Mouse (Mus musculus): ENCODE results near the gene Cxcl10. TPM values are rescaled to one million over a fixed set of nuclear protein-coding genes. Genes with fewer than 3 reads are reported as not detected.

The Cxcl10 gene
- total RNA-seq, 2 experiments from 2014 or later: not detected

- intact Hi-C loops (cut with DNase I): no loop called here
- no peak for DNase-seq (ENCODE audit: low spot score in 2 of 2)
Observed at GRCm38 (mm10) chr5:92327367-92327766, 21.3 kb downstream of the Cxcl10 start.

- intact Hi-C loops (cut with DNase I): no loop called here
- no peak for DNase-seq (ENCODE audit: low spot score in 2 of 2)
Observed at GRCm38 (mm10) chr5:92323264-92323663, 25.4 kb downstream of the Cxcl10 start.

- DNase-seq (ENCODE audit: low spot score in 2 of 2): no peak
- intact Hi-C loops (cut with DNase I): no loop called here
Observed at GRCm38 (mm10) chr5:92322612-92323011, 26.1 kb downstream of the Cxcl10 start.

GRCm38 (mm10) chr5:92321631-92322400, 26.9 kb downstream of the Cxcl10 start:
- intact Hi-C loops (cut with DNase I): no loop called here
- no peak for DNase-seq (ENCODE audit: low spot score in 2 of 2)

- intact Hi-C loops (cut with DNase I): loop anchor here (10.0 kb wide), 1 partner anchor 336 kb away; no protein-coding TSS in a partner anchor
- no peak for DNase-seq (ENCODE audit: low spot score in 2 of 2)
Observed at GRCm38 (mm10) chr5:92318596-92318995, 30.1 kb downstream of the Cxcl10 start.

- no peak for DNase-seq (ENCODE audit: low spot score in 2 of 2)
- intact Hi-C loops (cut with DNase I): loop anchor here (10.0 kb wide), 1 partner anchor 337 kb away; no protein-coding TSS in a partner anchor
Observed at GRCm38 (mm10) chr5:92318119-92318518, 30.6 kb downstream of the Cxcl10 start.

GRCm38 (mm10) chr5:92313776-92314175, 34.9 kb downstream of the Cxcl10 start:
- no peak for DNase-seq (ENCODE audit: low spot score in 2 of 2)
- intact Hi-C loops (cut with DNase I): loop anchor here (5.0 to 10.0 kb wide), 2 partner anchors 84 to 341 kb away; no protein-coding TSS in a partner anchor

- intact Hi-C loops (cut with DNase I): loop anchor here (1.0 to 10.0 kb wide), 3 partner anchors 70 to 343 kb away; no protein-coding TSS in a partner anchor
- DNase-seq (ENCODE audit: low spot score in 2 of 2): peak; percentile 90 to 94
Observed at GRCm38 (mm10) chr5:92312046-92312715, 36.5 kb downstream of the Cxcl10 start.

- DNase-seq (ENCODE audit: low spot score in 2 of 2): peak; percentile 96 to 98
- intact Hi-C loops (cut with DNase I): loop anchor here (5.0 to 10.0 kb wide), 2 partner anchors 87 to 345 kb away; no protein-coding TSS in a partner anchor
Observed at GRCm38 (mm10) chr5:92309681-92310511, 38.8 kb downstream of the Cxcl10 start, which contains the start of gene Sdad1. Gene Sdad1 (minus strand): TSS chr5:92310479.

- no peak for DNase-seq (ENCODE audit: low spot score in 2 of 2)
- intact Hi-C loops (cut with DNase I): no loop called here
Observed at GRCm38 (mm10) chr5:92304291-92304690, 44.4 kb downstream of the Cxcl10 start.

- intact Hi-C loops (cut with DNase I): no loop called here
- no peak for DNase-seq (ENCODE audit: low spot score in 2 of 2)
Observed at GRCm38 (mm10) chr5:92302149-92302840, 46.4 kb downstream of the Cxcl10 start.

Other genes with a start within 250 kb of the Cxcl10 start
- gene Uso1, start 211.0 kb downstream of the Cxcl10 start, total RNA-seq (2021): 10 to 100 TPM; 74.6 to 76.7 TPM
- not detected for gene U90926, start 133.5 kb downstream of the Cxcl10 start, total RNA-seq (2021)
- under 1 TPM; 0.55 to 0.62 TPM for gene Ppef2, start 92.6 kb downstream of the Cxcl10 start, total RNA-seq (2021)
- gene Naaa, start 70.7 kb downstream of the Cxcl10 start, total RNA-seq (2021): 10 to 100 TPM; 38.8 to 40.9 TPM
- gene Sdad1, start 38.4 kb downstream of the Cxcl10 start, total RNA-seq (2021): 10 to 100 TPM; 19.0 to 19.8 TPM
- gene Cxcl9, start 20.8 kb downstream of the Cxcl10 start, total RNA-seq (2021): not detected
- gene Art3, start 17.1 kb downstream of the Cxcl10 start, total RNA-seq (2021): 1 to 10 TPM; 6.2 to 6.9 TPM
- gene Nup54, start 86.3 kb upstream of the Cxcl10 start, total RNA-seq (2021): 10 to 100 TPM; 26.4 to 28.7 TPM
- gene Scarb2, start 157.9 kb upstream of the Cxcl10 start, total RNA-seq (2021): 10 to 100 TPM; 81.9 to 84.5 TPM
- gene Fam47e, start 206.2 kb upstream of the Cxcl10 start, total RNA-seq (2021): under 1 TPM; 0.30 to 0.34 TPM

Measured in left cerebral cortex, postnatal 25 days (tissue).